In the genomic region with DNA sequence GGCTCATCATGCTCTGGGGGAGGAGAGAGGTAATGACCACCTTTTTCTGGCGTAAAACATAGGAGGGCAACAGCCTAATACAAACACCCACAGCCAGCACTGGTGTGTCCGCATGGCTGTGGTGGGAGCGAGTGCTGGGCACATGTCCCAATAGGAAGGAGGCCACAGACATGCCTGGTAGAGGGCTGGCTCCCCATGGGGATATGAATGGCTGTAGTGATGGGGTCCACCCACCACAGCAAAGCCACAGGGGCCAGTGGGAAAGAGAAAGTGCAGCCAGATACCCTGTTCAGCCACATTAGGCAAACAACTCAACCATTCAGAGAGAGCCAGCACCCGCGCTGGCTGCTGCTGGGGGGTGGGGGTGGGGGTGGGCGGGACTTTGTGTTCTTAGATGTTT, we compare ENCODE assay signal across 8 mouse cellular contexts.
A peak's percentile ranks its signal among the peaks of the same experiment; 100 is the strongest.
DNase-seq lines count a peak whose midpoint lies in the region; ATAC-seq lines count a peak whose summit lies in the region.

No protein-coding gene starts in this region.

- peak overlapping the region; percentile 82 for H3K27ac ChIP-seq in heart, embryonic 16.5 days (ENCODE audit: low read length)
- H3K27ac ChIP-seq in forebrain, embryonic 15.5 days (replicated peaks) = peak overlapping the region; percentile 100
- peak overlapping the region; percentile 98 for H3K27ac ChIP-seq in liver, embryonic 15.5 days (replicated peaks)

- H3K4me2 ChIP-seq in heart, embryonic 16.5 days (ENCODE audit: low read depth, low read length) = no peak overlapping the region
- H3K4me2 ChIP-seq in forebrain, embryonic 15.5 days (replicated peaks) = no peak overlapping the region
- peak overlapping the region; percentile 96 for H3K4me2 ChIP-seq in liver, embryonic 15.5 days

- H3K4me1 ChIP-seq in heart, embryonic 16.5 days (ENCODE audit: control insufficient read depth, insufficient read depth, low read length) = peaks cover 35% of the 10 kb centered on the region
- peaks cover 42% of the 10 kb centered on the region for H3K4me1 ChIP-seq in forebrain, embryonic 15.5 days
- H3K4me1 ChIP-seq in liver, embryonic 15.5 days (replicated peaks) = peaks cover 79% of the 10 kb centered on the region

- 57% methylated on average over 6 of the region's 6 CpGs for WGBS in heart, embryonic 16.5 days
- WGBS in forebrain, embryonic 15.5 days = 16% methylated on average over 6 of the region's 6 CpGs
- 26% methylated on average over 6 of the region's 6 CpGs for WGBS in liver, embryonic 15.5 days (ENCODE audit: insufficient replicate concordance)

- no peaks in the 10 kb centered on the region for H3K27me3 ChIP-seq in heart, embryonic 16.5 days (ENCODE audit: control insufficient read depth, insufficient read depth, low read length)
- no peaks in the 10 kb centered on the region for H3K27me3 ChIP-seq in forebrain, embryonic 15.5 days
- no peaks in the 10 kb centered on the region for H3K27me3 ChIP-seq in liver, embryonic 15.5 days

- peak overlapping the region; percentile 40; the same call in 1 of the 2 replicates for H3K9ac ChIP-seq in heart, embryonic 16.5 days (ENCODE audit: low read length)
- H3K9ac ChIP-seq in forebrain, embryonic 15.5 days (replicated peaks) = no peak overlapping the region
- peak overlapping the region; percentile 94 for H3K9ac ChIP-seq in liver, embryonic 15.5 days

- no peaks in the 10 kb centered on the region for H3K36me3 ChIP-seq in heart, embryonic 16.5 days (ENCODE audit: control insufficient read depth, insufficient read depth)
- H3K36me3 ChIP-seq in forebrain, embryonic 15.5 days = no peaks in the 10 kb centered on the region
- H3K36me3 ChIP-seq in liver, embryonic 15.5 days (replicated peaks) = no peaks in the 10 kb centered on the region

- no peak for DNase-seq in heart, postnatal 10 days
- DNase-seq in Muller cell, postnatal 12 days (ENCODE audit: inconsistent ontology term) = peak; percentile 74
- no peak for DNase-seq in gastrocnemius, postnatal 14 days
- DNase-seq in natural killer cell, adult 2 months (ENCODE audit: low spot score in 2 of 2) = no peak
- no peak for DNase-seq in lung, postnatal 4 days

- intact Hi-C loops in heart, postnatal 10 days (cut with DNase I) = loop anchor here (5.0 kb wide), 1 partner anchor 68 kb away; no protein-coding TSS in a partner anchor
- intact Hi-C loops in gastrocnemius, postnatal 14 days (cut with DNase I; ENCODE audit: low total_unique reads) = no loop called here

- no peak for ATAC-seq in heart, embryonic 16.5 days (replicated peaks; ENCODE audit: extremely low read depth, insufficient read depth, low FRiP score)
- ATAC-seq in forebrain, embryonic 15.5 days (replicated peaks) = peak; percentile 21; the same call in 1 of the 2 replicates
- peak; percentile 0; the same call in 1 of the 2 replicates for ATAC-seq in liver, embryonic 15.5 days (ENCODE audit: insufficient read depth)

- no peaks in the 10 kb centered on the region for H3K9me3 ChIP-seq in heart, embryonic 16.5 days (replicated peaks; ENCODE audit: control insufficient read depth, low read length)
- no peaks in the 10 kb centered on the region for H3K9me3 ChIP-seq in forebrain, embryonic 15.5 days
- no peaks in the 10 kb centered on the region for H3K9me3 ChIP-seq in liver, embryonic 15.5 days (replicated peaks)

- H3K4me3 ChIP-seq in heart, embryonic 16.5 days (ENCODE audit: low read length) = no peak overlapping the region
- no peak overlapping the region for H3K4me3 ChIP-seq in forebrain, embryonic 15.5 days
- peak overlapping the region; percentile 82; the same call in 1 of the 2 replicates for H3K4me3 ChIP-seq in liver, embryonic 15.5 days (replicated peaks)
